Mouse (Mus musculus): ENCODE measurements around the gene Trabd. TPM values are rescaled to one million over a fixed set of nuclear protein-coding genes. Genes with fewer than 3 reads are reported as not detected.

Trabd gene
- 43.7 and 44.4 TPM in 2 replicates for polyA plus RNA-seq (2014; fragmentation: Nextera tagmentation; extraction: Ambion mirVana)

DNA sequence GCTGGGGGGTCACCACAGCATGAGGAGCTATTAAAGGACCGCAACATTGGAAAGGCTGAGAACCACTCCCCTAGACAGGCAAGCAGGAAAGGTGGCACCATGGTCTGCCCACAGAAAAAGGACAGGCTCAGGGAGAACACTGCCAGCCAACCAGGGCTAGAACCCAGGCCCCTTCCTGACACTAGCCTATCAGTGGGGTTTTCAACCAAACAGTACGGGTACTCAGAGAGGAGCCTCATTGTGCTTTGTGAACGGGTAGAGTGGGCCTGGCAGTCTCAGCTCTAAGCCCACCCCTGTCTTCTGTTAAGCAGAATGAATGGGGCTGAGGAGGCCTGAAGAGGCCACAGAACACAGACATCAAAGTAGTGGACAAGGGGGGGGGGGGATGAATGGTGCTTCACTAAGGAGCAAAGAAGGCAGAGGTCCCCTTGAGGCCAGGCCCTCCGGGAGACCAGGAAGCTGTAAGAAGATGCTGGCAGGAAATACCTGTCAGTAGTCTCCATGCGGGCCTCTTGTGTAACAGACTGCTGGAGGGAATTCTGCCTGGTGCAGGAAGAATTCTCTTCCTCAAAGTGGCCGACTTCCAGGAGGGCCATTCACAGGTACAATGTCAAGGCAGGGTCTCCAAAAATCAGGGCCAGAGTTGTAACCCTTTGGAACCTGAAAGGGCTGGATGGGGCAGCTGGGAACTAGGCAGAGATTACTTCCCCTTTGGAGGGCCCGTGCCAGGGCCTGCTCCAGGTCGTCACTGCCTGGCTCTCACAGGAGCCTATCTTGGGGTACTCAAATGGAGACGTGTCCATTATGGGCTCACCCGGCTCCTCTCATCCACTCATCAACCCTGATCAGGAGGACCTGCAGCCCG, at the start of gene Trabd:
Gene Trabd (plus strand): TSS at position 512 of the 865 bp plus-strand sequence.
- Histone ChIP-seq H3K27me3 (replicated peaks; ENCODE audit: control insufficient read depth, insufficient read depth, low read length) (no peaks in the 10 kb centered on the region), H3K9me3 (ENCODE audit: control insufficient read depth, low read length) (no peaks in the 10 kb centered on the region), H3K4me2 (ENCODE audit: low read length) (peak within 1 kb of the TSS; percentile 87), H3K4me1 (replicated peaks; ENCODE audit: control insufficient read depth, insufficient read depth, low read length) (peaks cover 34% of the 10 kb centered on the region), H3K4me3 (ENCODE audit: low read depth, low read length) (peak within 1 kb of the TSS; percentile 73), H3K27ac (ENCODE audit: low read depth) (peak within 1 kb of the TSS; percentile 76), H3K36me3 (ENCODE audit: control insufficient read depth, insufficient read depth, low read length) (0 out of 2 replicates have a peak, but pooled peaks cover 6% of the 10 kb centered on the region), H3K9ac (ENCODE audit: low read length) (peak within 1 kb of the TSS; percentile 80)
- ATAC-seq (replicated peaks; ENCODE audit: low FRiP score, low TSS enrichment, low read depth) (no peak), DNase-seq (ENCODE audit: low spot score) (no peak)
- WGBS = 20% methylated on average over 11 of the region's 11 CpGs

DNA sequence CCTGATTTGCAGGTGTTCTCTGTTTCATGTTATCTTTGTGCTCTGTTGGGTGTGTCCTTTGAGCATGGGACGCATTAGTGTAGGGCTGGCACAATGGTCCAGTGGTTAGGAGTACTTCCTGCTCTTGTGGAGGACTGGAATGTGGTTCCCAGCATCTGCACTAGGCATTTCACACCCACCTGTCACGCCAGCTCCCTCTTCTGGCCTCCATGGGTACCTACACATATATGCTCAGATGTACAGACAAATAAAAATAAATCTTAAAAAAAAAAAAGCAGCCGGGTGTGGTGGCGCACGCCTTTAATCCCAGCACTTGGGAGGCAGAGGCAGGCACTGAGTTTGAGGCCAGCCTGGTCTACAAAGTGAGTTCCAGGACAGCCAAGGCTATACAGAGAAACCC, 30.5 kb upstream of the Trabd start:
- Histone ChIP-seq H3K4me3 (ENCODE audit: low read depth, low read length) (no peak overlapping the region), H3K9ac (ENCODE audit: low read length) (no peak overlapping the region)
- DNase-seq (ENCODE audit: low spot score) = no peak

DNA sequence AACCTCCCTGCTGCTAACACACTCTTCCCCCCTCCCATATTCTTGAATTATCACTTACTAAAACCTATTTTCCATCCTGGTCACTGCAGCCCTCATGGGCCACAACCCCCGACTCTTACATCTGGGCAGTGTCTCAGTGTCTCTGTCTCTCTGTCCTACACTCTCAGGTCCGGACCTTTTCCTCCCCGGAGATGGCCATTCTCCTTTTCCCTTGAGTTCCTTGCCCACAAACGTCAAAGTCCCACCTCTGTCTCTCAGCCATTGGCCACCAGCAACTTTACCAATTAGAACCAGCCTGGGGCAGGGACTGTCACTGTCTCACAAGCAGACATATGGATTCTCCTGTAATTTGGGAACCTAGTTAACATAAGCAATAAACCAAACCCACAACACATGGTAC, 28.6 kb upstream of the Trabd start:
- DNase-seq (ENCODE audit: low spot score) = no peak
- no peak overlapping the region for H3K4me2 ChIP-seq (ENCODE audit: low read length)
- 75% methylated on average over 4 of the region's 4 CpGs for WGBS

More for the DNA sequence above, 30.5 kb upstream of the Trabd start:
- H3K27ac ChIP-seq (ENCODE audit: low read depth) = no peak overlapping the region
- H3K36me3 ChIP-seq (ENCODE audit: control insufficient read depth, insufficient read depth, low read length) = no peaks in the 10 kb centered on the region
- no peaks in the 10 kb centered on the region for H3K4me1 ChIP-seq (replicated peaks; ENCODE audit: control insufficient read depth, insufficient read depth, low read length)
- no peak overlapping the region for H3K4me2 ChIP-seq (ENCODE audit: low read length)
- ATAC-seq (replicated peaks; ENCODE audit: low FRiP score, low TSS enrichment, low read depth) = no peak
- H3K9me3 ChIP-seq (ENCODE audit: control insufficient read depth, low read length) = 0 out of 2 replicates have a peak, but pooled peaks cover 9% of the 10 kb centered on the region
- 75% methylated on average over 5 of the region's 5 CpGs for WGBS
- no peaks in the 10 kb centered on the region for H3K27me3 ChIP-seq (replicated peaks; ENCODE audit: control insufficient read depth, insufficient read depth, low read length)

DNA sequence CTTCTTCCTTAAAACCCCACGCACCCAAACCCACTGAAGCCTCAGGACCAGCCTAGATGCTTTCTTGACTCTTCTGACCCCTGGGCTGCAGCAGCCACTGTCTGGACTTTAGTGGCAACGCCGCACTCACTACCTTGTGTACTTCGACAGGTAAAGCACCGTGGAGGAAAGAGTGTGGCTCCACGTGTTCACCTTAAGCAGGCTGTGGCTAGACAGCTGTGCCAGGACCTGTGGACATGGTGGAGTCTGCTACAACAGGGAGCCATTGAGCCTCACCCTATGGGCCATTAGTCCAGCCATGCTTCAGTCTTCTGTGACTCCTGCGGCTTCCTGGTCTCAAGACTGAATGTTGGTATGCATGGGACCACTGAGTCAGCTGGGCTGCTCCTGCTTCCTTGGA, 20.3 kb upstream of the Trabd start:
- Histone ChIP-seq H3K4me1 (replicated peaks; ENCODE audit: control insufficient read depth, insufficient read depth, low read length) (0 out of 2 replicates have a peak, but pooled peaks cover 3% of the 10 kb centered on the region), H3K4me2 (ENCODE audit: low read length) (no peak overlapping the region), H3K27me3 (replicated peaks; ENCODE audit: control insufficient read depth, insufficient read depth, low read length) (peaks cover 24% of the 10 kb centered on the region), H3K4me3 (ENCODE audit: low read depth, low read length) (no peak overlapping the region), H3K9ac (ENCODE audit: low read length) (no peak overlapping the region), H3K27ac (ENCODE audit: low read depth) (no peak overlapping the region), H3K36me3 (ENCODE audit: control insufficient read depth, insufficient read depth, low read length) (no peaks in the 10 kb centered on the region), H3K9me3 (ENCODE audit: control insufficient read depth, low read length) (no peaks in the 10 kb centered on the region)
- WGBS = 91% methylated on average over 7 of the region's 7 CpGs
- DNase-seq (ENCODE audit: low spot score) (no peak), ATAC-seq (replicated peaks; ENCODE audit: low FRiP score, low TSS enrichment, low read depth) (no peak)

More for the DNA sequence above, 28.6 kb upstream of the Trabd start:
- Histone ChIP-seq H3K4me1 (replicated peaks; ENCODE audit: control insufficient read depth, insufficient read depth, low read length) (no peaks in the 10 kb centered on the region), H3K27me3 (replicated peaks; ENCODE audit: control insufficient read depth, insufficient read depth, low read length) (no peaks in the 10 kb centered on the region), H3K27ac (ENCODE audit: low read depth) (no peak overlapping the region), H3K9ac (ENCODE audit: low read length) (no peak overlapping the region), H3K4me3 (ENCODE audit: low read depth, low read length) (no peak overlapping the region), H3K36me3 (ENCODE audit: control insufficient read depth, insufficient read depth, low read length) (no peaks in the 10 kb centered on the region), H3K9me3 (ENCODE audit: control insufficient read depth, low read length) (0 out of 2 replicates have a peak, but pooled peaks cover 9% of the 10 kb centered on the region)
- ATAC-seq (replicated peaks; ENCODE audit: low FRiP score, low TSS enrichment, low read depth) = no peak

DNA sequence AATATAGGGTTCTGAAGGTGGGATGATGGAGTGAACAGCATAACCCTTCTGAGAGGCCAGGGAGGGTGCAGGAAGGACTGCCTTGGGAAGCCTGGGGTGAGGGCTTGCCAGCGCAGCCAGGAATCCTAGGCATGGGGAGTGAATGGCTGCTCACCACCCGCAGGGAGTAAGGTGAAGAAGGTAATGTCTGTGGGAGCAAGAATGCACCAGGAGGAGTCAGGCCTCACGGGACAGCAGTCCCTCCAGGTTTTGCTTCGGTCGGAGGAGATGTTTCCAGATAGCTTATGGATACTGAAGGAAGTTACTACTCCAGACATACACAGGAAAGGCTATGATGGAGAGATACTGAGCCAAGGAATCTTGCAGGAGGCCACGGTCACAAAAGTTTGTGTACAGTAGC, 16.2 kb upstream of the Trabd start:
- WGBS = 30% methylated on average over 6 of the region's 6 CpGs
- Histone ChIP-seq H3K36me3 (ENCODE audit: control insufficient read depth, insufficient read depth, low read length) (no peaks in the 10 kb centered on the region), H3K27me3 (replicated peaks; ENCODE audit: control insufficient read depth, insufficient read depth, low read length) (peaks cover 44% of the 10 kb centered on the region), H3K9me3 (ENCODE audit: control insufficient read depth, low read length) (no peaks in the 10 kb centered on the region), H3K4me2 (ENCODE audit: low read length) (no peak overlapping the region), H3K4me3 (ENCODE audit: low read depth, low read length) (peak overlapping the region; percentile 49), H3K9ac (ENCODE audit: low read length) (no peak overlapping the region), H3K4me1 (replicated peaks; ENCODE audit: control insufficient read depth, insufficient read depth, low read length) (peaks cover 3% of the 10 kb centered on the region; the same call in 1 of the 2 replicates), H3K27ac (ENCODE audit: low read depth) (no peak overlapping the region)
- DNase-seq (ENCODE audit: low spot score) = no peak
- no peak for ATAC-seq (replicated peaks; ENCODE audit: low FRiP score, low TSS enrichment, low read depth)

DNA sequence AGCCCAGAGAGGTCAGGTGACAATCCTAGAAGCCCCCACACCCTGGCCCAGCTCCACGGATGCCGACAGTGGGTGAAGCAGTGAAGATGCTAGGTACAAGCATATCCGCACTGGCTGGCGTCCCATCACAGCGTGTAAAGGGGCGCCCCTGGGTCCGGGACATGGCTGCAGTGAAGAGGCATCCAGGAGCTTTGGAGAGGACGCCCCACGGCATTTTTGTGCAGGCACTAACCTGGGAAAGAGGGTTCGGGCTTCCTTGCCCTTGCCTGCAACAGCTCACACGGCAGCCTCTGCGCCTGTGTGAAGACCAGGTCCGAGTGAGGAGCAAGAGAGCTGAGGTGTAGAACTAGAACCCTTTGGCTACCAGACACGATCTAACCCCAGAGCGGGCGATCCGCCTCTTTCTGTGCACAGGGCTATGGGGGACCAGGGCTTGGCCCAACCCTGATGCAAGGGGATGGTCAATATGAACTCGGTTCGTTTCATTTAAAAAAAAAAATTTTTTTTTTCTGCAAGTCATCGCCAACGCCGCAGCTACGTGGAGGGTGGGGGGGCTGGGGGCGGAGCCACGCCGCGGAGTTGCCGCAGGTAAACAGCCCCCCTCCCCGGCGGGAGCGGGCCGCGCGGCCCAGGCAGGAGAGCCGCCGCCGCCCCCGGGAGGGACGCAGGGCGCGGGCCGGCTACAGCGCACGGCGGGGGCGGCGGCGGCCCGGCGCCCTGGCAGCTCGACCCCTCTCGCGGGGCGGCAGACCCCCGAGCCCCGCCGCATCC, 15.6 kb upstream of the Trabd start, which contains the start of gene Panx2:
Gene Panx2 (plus strand): TSS at position 574 of the 771 bp plus-strand sequence.
- Histone ChIP-seq H3K4me3 (ENCODE audit: low read depth, low read length) (peak within 1 kb of the TSS; percentile 49), H3K9ac (ENCODE audit: low read length) (peak within 1 kb of the TSS; percentile 50), H3K27me3 (replicated peaks; ENCODE audit: control insufficient read depth, insufficient read depth, low read length) (peaks cover 44% of the 10 kb centered on the region), H3K27ac (ENCODE audit: low read depth) (no peak within 1 kb of the TSS), H3K36me3 (ENCODE audit: control insufficient read depth, insufficient read depth, low read length) (no peaks in the 10 kb centered on the region), H3K9me3 (ENCODE audit: control insufficient read depth, low read length) (no peaks in the 10 kb centered on the region), H3K4me2 (ENCODE audit: low read length) (peak within 1 kb of the TSS; percentile 97), H3K4me1 (replicated peaks; ENCODE audit: control insufficient read depth, insufficient read depth, low read length) (peaks cover 3% of the 10 kb centered on the region; the same call in 1 of the 2 replicates)
- DNase-seq (ENCODE audit: low spot score) (peak; percentile 68), ATAC-seq (replicated peaks; ENCODE audit: low FRiP score, low TSS enrichment, low read depth) (no peak; the same call in 1 of the 2 replicates)
- WGBS = 2% methylated on average over 47 of the region's 57 CpGs

DNA sequence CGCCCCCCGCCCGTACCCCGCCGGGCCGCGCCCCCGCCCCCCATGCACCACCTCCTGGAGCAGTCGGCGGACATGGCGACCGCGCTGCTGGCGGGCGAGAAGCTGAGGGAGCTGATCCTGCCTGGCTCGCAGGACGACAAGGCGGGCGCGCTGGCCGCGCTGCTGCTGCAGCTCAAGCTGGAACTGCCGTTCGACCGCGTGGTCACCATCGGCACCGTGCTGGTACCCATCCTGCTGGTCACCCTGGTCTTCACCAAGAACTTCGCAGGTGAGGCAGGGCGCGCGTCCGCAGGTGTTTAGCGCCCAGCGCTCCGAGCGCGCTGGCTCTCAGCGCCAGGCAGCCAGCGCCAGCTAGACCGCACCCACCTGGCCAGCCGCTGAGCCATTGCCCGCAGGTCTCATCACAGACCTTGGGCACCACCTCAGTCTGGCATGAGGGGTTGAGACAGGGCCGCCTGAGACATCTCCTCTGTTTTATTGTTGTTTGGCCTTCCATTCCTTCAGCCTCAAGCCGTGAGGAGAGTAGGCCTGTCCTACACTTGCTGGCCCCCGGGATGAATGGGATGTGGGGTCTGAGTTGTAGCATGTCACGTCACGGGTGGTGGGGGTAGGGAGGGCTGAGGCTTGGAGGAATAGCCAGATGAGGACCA, 14.8 kb upstream of the Trabd start:
- Histone ChIP-seq H3K27ac (ENCODE audit: low read depth) (no peak overlapping the region), H3K27me3 (replicated peaks; ENCODE audit: control insufficient read depth, insufficient read depth, low read length) (peaks cover 44% of the 10 kb centered on the region), H3K9me3 (ENCODE audit: control insufficient read depth, low read length) (no peaks in the 10 kb centered on the region), H3K4me1 (replicated peaks; ENCODE audit: control insufficient read depth, insufficient read depth, low read length) (peaks cover 3% of the 10 kb centered on the region; the same call in 1 of the 2 replicates), H3K9ac (ENCODE audit: low read length) (peak overlapping the region; percentile 50), H3K36me3 (ENCODE audit: control insufficient read depth, insufficient read depth, low read length) (no peaks in the 10 kb centered on the region), H3K4me2 (ENCODE audit: low read length) (peak overlapping the region; percentile 97), H3K4me3 (ENCODE audit: low read depth, low read length) (peak overlapping the region; percentile 49)
- 2% methylated on average over 35 of the region's 48 CpGs for WGBS
- ATAC-seq (replicated peaks; ENCODE audit: low FRiP score, low TSS enrichment, low read depth) (peak; percentile 61), DNase-seq (ENCODE audit: low spot score) (peak; percentile 65)
